Mouse (Mus musculus) adrenal gland, postnatal 10 days (tissue): ENCODE data around the gene Rps16. TPM values are rescaled to one million over a fixed set of nuclear protein-coding genes. Genes with fewer than 3 reads are reported as not detected.

Source experiments
- DNase-seq: peaks from one replicate; pipeline ENCODE4 v3.0.0; 2021; ENCODE audit warnings: mixed read lengths
- long read RNA-seq, 2 experiments: library from polyadenylated mRNA; stranded (forward); transcript quantifications; one replicate each; pipeline ENCODE4 v2.0.0; 2021
- total RNA-seq, 2 experiments: library from RNA; stranded (reverse); gene quantifications; 2 replicates each; pipeline ENCODE4 v1.2.3; 2021

The Rps16 gene
- total RNA-seq, result 1,000 to 10,000 TPM; 1,220 to 1,241 TPM
- long read RNA-seq, experiment 1, transcript Rps16-201 (5 exons, 1,109 nt), result major isoform, 587 of 599 reads
- long read RNA-seq, experiment 1, partial matches to known transcripts, result 6 of 599 reads
- long read RNA-seq, experiment 1, other reads (novel, unspliced or antisense), result 5 of 599 reads
- long read RNA-seq, experiment 2, transcript Rps16-201 (5 exons, 1,109 nt), result major isoform, 462 of 474 reads
- long read RNA-seq, experiment 2, partial matches to known transcripts, result 8 of 474 reads
- long read RNA-seq, experiment 2, other reads (novel, unspliced or antisense), result 3 of 474 reads

- DNase-seq, result peak; percentile 99
These were observed at the start of gene Rps16 for GRCm38 (mm10) chr7:28350155-28350883. TSS of gene Rps16 (plus strand) at chr7:28350652.

DNA sequence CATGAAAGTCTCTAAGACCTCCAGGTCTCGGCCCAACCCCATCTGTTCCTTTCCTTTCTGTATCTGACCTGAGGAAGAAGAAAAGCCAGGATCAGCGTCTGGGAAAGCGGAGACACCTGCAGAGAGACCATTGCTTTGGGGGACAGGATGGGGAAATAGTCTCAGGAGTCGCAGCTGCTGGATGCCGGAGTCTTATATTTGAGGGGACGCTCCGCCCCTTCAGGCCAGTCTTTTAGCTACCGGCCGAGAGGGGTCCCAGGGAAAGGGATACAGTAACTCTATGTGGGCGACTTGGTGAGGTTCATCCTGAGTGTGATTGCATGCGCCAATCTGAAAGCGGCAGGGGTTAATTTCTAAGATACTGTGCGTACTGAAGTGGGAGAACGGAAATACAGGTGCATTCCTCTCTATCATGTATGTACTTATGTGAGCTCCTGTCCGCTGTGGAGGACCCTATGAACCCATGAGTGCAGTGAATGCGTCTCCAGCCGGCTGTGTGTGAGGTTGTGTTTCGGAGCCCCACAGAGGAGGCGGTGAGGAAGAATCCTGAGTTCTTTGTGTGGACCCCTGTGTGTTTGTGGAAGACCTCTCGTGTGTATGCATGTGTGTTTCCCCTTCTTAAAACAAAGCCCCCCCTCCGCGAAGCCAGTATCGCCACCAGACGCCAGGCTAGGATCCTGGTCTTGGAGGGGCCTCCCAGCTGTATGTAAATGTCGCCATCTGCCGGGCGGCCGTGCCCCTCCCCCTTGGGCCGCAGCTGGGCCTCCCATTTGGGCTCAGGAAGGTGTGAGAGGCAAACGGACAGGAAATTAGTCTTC, 48.6 kb upstream of the Rps16 start, which contains the start of gene Dll3:
Gene Dll3 (minus strand): TSS at position 623 of the 818 bp plus-strand sequence.
- peak; percentile 76 for DNase-seq

GRCm38 (mm10) chr7:28305641-28306040, 44.8 kb upstream of the Rps16 start:
- DNase-seq, result peak; percentile 65

GRCm38 (mm10) chr7:28306216-28306615, 44.2 kb upstream of the Rps16 start:
- no peak for DNase-seq

DNA sequence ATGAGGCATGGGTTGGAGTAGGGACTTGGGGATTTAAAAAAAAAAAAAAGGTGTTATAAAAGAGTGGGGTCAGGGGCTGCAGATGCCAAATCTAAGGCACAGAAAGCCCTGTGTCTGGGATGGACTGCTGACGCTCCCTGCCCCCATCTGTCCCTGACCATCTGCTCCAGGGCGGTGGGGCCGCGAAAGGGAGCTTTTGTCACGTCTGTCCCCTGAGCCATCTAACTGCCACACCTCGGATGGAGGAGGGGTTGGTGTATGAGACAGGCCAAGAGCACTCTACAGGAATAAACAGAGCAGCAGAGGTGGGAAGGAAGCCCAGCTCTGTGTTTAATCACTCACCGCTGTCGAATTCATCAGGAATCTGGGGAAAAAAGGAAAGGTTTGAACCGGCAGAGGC, 40.7 kb upstream of the Rps16 start:
- DNase-seq, result no peak

- peak; percentile 50 for DNase-seq
These were observed 39.1 kb upstream of the Rps16 start for GRCm38 (mm10) chr7:28311151-28311925.

GRCm38 (mm10) chr7:28311926-28312543, 38.4 kb upstream of the Rps16 start, which contains the start of gene Timm50:
TSS of gene Timm50 (minus strand) at chr7:28312072.
- DNase-seq, result peak; percentile 99

DNA sequence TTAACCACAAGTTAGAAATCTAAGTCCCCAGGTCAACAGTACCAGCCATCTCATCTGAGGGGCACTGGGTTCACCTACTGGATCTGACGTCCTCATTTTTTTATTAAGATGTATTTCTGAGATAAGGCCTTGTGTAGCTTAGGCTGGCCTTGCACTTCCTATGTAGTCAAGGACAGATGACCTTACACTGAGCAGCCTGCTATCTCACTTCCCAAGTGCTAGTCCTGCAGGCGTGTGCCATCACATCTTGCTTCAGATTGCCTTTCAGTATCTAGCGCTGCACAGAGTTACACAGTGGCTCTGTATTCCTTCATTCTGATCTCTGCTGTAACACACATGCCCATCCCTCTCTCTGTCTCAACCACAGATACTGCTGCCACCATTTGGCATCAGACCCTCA, 32.4 kb upstream of the Rps16 start:
- no peak for DNase-seq

DNA sequence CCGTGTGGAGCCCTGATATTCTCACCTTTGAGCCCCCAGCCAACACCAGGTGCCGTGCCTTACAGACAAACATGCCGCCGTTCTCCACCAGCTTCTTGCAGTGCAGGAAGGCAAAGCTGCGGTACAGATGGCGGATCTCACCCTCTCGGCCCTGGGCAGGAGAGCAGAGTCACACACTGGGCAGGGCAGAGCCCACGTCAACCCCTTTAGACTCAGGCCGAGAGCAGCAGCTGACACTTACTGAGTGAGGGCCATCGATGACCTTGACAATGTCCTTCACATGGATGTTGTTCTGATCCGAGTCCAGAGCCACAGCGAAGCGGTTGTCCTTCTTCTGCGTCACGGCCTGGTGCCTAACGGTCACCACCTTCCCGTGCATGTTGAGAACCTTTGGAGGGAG, 31.7 kb upstream of the Rps16 start:
- peak; percentile 57 for DNase-seq

GRCm38 (mm10) chr7:28321974-28322720, 28.3 kb upstream of the Rps16 start:
- DNase-seq, result no peak

GRCm38 (mm10) chr7:28325293-28325692, 25.2 kb upstream of the Rps16 start:
- DNase-seq, result no peak

DNA sequence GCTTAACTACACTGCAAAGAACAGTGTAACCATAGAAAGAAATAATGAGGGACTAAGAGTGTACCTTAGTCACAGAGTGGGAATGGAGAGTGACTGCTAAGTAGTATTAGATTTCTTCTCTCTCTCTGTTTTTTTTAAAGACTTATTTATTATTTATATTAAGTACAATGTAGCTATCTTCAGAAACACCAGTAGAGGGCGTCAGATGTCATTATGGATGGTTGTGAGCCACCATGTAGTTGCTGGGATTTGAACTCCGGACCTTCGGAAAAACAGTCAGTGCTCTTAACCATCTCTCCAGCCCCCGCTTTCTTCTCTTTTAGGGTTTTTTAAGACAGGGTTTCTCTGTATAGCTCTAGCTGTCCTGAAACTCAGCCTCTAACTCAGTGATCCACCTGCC, 24.0 kb upstream of the Rps16 start:
- DNase-seq, result no peak

DNA sequence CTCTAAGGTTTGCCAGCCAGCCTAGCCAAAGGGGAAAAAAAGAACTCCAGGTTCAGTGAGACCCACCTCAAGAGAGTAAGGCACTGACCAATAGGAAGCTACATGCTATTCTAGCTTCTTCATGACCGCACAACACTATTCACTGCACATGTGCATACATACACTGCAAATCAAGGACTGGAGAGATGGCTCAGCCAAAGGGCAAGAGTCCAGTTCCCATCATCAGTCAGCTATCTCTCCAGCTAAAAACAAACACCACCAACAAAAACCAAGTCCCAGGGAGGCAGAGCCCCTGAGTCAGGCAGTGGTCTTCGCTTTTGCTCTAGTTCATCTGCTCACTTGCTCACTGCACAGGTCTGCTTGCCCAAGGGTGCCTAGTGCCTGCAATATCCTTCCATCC, 22.2 kb upstream of the Rps16 start:
- DNase-seq, result no peak

DNA sequence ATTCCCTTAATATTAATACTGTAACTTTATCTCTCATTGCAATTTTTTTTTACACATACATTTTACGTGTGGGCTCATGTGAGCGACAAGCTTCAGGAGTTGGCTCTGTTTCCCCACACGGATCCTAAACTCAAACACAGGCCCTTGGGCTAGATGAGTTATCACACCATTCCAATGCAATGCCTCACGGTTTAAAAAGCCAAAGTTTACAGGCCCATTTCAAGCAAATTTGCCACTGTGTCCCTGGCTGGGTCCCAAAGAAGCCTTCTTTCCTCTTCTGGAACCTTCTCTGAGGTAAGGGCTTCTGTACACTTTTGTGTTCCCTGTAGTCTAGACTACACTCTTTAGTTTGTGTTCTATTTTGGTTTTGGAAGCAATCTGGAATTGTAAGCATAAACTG, 15.9 kb upstream of the Rps16 start:
- no peak for DNase-seq

- no peak for DNase-seq
These were observed 15.0 kb upstream of the Rps16 start for GRCm38 (mm10) chr7:28335471-28335870.

- peak; percentile 97 for DNase-seq
These were observed 12.1 kb upstream of the Rps16 start, which contains the start of gene Supt5 for GRCm38 (mm10) chr7:28338108-28338998. TSS of gene Supt5 (minus strand) at chr7:28338746.

DNA sequence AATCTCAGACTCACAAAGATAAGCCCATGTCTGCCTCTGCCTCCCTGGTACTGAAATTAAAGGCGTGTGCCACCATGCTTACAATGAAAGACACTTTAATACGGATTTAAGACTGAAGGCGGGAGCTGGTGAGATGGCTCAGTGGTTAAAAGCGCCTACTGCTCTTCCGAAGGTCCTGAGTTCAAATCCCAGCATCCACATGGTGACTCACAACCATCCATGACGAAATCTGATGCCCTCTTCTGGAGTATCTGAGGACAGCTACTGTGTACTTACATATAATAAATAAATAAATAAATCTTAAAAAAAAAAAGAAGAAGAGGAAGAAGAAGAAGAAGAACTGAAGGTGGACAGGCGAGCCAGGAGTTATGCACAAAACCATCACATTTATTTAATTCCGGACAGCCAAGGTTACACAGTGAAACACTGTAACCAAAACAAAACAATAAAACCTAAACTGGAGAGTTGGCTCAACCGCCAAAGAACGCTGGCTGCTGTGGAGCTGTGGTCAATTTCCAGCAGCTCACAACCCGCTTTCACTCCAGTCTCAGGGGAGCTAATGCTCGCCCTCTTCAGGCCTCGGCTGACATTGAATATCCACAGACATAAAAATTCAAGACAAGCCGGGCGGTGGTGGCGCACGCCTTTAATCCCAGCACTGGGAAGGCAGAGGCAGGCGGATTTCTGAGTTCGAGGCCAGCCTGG, 11.1 kb upstream of the Rps16 start:
- peak; percentile 73 for DNase-seq

- no peak for DNase-seq
These were observed 9.1 kb upstream of the Rps16 start for GRCm38 (mm10) chr7:28341381-28341780.

GRCm38 (mm10) chr7:28344637-28345036, 5.8 kb upstream of the Rps16 start:
- peak; percentile 78 for DNase-seq
